Mouse (Mus musculus) spleen, adult 18-20 months (tissue): ENCODE measurements around the gene Rnf41.

Experiments
- DNase-seq, 2 experiments: peaks; one replicate each; pipeline ENCODE4 v3.0.0; 2022; ENCODE audit warnings: mixed read lengths in 2 of 2

Gene Rnf41

DNA sequence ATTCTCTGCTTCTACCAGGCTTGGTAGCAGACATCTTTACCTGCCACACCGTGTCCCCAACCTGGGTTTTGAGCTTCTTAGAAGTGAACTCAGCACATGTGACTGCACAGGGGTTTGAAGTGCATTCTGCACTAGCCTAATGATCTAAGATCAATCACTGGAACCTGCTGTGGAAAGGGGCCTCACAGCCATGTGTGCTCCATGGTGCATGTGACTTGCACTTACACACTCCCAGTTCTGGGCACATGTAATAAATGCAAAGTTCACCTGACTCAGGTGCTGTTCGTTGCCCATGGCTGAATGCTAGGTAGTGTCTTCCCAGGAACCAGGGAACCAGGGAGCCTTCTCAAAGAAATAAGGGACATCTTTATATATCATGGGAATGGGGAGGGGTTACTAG lies 22.0 kb downstream of the Rnf41 start:
- DNase-seq = no peak

DNA sequence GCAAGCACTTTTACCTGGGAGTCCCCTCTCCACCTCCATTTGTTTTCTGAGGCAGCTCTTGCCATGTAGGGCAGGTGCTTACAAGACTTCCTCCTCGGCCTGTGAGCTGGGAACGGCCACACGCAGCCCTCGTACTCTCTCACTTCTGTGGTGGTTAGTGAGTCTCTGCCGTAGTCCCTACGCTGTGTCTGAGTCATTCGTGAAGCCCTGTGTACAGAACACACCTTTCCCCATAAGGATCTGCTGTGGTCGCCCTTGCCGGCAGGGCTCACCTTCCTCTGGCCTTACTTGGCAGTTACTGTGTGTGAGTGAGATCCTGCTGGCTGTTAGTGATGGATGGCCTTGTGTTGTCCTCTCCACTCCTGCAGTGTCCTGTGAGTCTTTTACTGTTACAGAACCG lies 23.2 kb downstream of the Rnf41 start:
- peak; percentile 45 to 50 for DNase-seq

DNA sequence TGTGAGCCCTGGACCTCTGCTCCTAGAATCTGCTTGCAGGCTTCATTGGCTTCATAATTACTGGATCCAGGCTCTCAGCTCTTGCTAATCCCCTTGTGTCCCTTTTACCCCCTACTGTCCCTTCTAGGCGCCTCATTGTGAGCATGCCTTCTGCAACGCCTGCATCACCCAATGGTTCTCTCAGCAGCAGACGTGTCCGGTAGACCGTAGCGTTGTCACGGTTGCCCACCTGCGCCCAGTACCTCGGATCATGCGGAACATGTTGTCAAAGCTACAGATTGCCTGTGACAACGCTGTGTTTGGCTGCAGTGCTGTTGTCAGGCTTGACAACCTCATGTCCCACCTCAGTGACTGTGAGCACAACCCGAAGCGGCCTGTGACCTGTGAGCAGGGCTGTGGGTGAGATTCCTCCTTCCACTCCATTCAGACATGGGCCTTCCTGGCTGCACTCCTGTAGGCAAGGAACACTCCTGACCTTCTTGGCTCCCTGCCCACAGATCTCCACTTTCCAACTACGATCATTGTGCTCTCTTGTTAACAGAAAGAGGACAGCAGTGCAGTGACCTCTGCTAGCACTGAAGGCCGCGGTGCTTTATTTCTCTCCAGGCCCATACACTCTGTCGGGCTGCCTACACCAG lies 23.8 kb downstream of the Rnf41 start:
- peak; percentile 39 to 49 for DNase-seq

DNA sequence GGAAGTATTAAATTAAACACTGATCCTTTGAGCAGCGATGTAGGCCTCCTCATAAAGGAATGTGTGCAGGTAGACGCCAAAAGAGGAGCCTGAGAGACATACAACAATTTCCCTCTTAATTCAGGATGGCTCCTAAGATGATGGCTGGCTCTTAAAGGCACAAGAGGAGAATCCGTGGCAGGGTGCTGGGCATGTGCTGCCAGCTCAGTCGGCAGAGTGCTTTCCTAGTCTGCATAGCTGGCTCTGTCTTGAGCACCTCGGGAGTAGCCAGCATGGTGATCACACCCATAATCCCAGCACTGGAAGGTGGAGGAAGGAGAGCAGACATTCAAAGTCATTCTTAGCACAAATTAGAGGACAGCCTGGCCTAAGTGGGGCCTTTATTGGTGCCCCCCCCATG lies 24.4 kb downstream of the Rnf41 start:
- DNase-seq = no peak

DNA sequence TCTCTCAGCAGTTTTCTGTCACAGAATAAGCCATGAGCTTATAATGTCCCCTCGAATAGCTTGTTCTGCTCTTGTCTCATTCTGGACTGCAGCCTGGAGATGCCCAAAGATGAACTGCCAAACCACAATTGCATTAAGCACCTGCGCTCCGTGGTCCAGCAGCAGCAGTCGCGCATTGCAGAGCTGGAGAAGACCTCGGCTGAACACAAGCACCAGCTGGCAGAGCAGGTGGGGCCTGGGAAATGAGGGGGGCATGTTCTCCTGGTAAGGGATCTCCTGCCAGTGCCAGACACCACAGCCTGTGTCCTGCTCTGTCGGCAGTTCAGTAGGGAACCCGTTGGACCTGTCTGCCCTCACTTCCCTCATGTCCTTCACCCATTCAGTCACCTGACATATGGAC lies 24.9 kb downstream of the Rnf41 start:
- no peak for DNase-seq

DNA sequence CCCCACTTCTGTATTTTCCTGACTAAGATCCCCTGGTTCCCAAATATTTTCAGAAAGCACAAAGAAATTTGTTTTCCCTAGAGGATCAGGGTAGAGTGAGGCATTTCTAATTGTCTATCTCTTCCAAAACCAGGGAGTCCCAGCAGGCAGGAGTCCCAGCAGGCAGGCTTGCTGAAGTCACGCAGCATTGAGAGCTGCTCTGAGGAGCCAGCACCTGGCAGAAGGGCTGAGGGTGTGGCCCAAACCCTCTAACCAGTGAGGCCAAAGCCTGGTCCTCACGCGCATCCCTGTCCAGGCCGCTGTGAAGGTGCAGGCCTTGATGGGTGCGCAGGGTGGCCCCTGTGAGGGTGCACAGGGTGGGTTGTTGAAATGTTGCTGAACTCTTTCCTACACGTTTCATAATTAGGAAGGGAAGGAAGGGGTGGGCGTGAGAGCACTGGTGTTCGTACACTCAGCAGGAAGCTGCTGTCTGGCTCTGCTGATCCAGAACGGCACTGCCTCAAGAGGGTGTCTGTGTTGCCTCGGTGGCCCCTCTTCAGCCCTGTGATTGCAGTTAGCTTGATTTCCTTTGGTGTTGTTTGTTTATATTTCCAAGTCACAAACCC lies 27.3 kb downstream of the Rnf41 start:
- DNase-seq = peak; percentile 61 to 70

DNA sequence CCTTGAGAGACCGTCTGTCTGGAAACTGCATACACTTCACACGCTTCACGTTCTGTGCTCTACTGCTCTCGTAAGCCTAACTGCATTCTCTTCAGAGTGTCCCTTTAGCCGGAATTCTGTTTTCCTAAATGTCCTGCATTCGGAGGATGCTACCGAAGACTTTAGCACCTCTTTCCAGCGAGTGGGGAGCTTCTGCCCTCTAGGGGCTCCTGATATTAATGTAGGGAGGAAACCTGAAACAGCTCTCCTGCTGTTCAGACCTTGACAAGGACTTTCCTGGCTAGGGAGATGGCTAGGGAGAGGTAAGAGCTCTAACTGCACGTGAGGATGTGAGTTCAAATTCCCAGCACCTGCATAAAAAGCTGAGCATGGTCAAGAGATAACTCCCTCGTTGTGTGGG lies 28.9 kb downstream of the Rnf41 start:
- no peak for DNase-seq

DNA sequence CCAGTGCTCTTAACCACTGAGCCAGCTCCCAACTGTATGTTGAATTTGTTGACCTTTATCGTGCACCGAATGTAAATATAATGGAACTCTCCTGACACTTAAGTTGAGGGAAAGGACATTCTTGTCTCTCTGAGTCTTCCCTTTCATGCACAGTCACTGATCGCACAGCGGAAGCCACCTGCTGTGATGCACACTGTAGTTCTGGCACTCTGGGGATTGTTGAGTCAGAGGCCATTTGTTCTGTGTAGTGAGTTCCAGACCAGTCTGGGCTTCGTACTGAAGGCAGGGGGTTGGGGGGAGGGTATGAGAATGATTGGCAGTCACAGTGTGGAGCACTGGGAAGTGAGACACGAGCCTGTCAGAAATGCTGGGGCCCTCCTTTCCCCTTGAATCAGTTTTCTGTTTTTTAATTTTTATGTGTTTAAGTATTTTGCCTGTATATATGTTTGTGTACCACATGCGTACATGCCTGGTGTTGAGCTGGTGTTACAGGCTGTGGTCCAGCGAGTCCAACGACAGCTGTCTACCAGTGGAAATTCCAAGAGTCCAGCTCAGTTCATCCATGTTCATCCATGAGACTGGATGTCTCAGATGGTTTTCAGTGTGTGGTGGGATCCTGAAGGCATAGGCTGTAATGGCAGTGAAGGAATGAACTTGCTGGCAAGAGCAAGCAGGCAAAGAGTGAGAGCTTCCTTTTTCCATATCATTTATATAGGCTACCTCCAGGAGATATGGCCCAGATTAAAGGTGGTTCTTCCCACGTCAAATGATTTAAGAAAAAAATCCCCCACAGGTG lies 30.1 kb downstream of the Rnf41 start:
- no peak for DNase-seq

DNA sequence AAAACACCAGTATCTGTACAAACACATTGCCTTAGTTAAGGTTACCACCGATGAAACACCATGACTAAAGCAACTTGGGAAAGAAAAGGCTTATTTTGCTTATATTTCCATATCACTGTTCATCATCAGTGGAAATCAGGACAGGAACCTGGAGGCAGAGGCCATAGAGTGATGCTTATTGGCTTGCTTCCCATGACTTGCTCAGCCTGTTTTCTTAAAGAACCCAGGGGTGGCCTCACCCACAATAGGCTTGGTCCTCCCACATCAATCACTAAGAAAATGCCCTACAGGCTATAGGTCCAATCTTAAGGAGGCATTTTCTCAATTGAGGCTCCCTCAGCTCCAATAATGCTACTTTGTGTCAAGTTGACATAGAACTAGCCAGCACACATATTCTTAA lies 31.3 kb downstream of the Rnf41 start:
- no peak for DNase-seq

DNA sequence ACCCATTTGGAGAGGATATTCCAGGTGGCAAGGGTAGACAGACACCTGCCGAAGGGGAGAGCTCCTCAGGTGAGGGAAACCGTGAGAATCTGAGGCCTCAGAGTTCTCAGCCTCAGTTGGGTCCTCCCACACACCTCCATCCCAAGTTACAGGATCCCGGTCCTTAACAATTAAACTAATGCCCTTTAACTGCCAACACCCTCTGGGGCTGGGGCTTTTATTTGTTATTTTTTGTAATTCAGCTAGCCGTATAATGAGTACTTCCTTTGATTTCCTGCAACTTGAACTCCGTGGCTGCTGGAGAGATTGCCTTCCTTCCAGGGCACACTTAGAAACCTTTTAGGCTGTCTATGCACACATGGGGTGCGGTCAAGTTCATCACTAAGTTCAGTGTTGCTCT lies 32.9 kb downstream of the Rnf41 start:
- no peak for DNase-seq

DNA sequence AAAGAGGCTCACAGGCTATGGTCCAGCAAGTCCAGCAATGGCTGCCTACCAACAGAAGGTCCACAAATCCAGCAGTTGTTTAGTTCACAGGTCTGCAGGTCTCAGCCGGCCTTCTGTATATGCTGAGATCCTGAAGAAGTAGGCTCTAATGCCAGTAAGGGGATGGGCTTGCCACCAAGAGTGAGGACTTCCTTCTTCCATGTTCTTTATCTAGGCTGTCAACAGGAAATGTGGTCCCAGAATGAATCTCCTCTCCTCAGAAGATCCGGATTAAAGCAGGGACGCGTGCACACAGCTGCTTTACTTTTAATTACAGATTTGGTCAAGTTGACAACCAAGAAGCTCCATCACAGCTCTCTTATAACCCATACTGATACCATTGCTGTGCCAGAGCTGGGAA lies 34.0 kb downstream of the Rnf41 start:
- no peak for DNase-seq

DNA sequence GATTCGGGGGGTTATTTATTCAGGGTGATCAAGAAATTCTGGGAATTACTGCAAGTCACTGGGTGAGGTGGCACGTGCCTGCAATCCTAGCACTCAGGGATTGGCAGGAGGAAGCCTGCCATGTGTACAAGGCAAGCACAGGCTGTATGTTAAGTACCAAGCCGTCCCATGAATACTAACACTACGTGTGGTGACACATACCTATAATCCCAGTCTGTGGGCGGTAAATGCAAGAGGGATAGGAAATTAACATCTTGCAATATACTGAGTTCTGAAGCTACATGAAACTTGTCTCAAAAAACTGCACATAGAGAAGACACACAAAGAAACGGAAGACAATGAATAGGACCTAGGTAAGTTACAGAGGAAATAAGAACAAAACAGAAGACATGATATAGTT lies 39.6 kb downstream of the Rnf41 start:
- no peak for DNase-seq

DNA sequence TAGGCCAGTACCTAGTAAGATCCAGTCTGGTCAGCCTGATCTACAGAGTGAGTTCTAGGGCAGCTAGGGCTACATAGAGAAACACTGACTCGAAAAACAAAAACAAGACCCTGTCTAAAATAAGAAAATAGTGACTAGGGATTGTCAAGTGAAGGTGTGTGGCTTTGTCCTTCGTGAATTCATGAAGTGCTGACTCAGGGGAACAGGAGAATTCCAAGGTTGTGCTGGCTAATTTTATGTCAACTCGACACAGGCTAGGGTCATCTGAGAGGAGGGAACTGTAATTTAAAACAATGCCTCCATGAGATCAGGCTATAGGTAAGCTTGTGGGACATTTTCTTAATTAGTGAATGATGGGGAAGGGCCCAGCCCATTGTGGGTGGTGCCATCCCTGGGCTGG lies 43.0 kb downstream of the Rnf41 start:
- DNase-seq = no peak

DNA sequence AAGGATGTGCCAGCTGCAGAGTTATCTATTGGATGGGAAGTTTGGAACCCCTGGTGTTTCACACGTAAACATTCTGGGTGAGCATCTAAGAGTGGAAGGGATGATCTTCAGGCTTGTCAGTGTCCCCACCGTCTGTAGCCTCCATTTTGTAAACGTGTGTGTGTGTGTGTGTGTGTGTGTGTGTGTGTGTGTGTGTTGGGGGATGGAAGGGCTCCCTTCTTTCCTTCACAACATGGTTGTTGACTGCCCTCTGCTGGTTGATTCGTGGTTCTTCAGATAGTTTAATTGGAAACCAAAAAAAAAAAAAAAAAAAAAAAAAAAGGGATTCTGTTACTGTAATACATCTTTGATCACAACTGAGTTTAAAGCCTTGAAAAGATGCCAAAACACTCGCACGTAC lies 43.8 kb downstream of the Rnf41 start:
- peak in 1 of 2 experiments; percentile 59 for DNase-seq

DNA sequence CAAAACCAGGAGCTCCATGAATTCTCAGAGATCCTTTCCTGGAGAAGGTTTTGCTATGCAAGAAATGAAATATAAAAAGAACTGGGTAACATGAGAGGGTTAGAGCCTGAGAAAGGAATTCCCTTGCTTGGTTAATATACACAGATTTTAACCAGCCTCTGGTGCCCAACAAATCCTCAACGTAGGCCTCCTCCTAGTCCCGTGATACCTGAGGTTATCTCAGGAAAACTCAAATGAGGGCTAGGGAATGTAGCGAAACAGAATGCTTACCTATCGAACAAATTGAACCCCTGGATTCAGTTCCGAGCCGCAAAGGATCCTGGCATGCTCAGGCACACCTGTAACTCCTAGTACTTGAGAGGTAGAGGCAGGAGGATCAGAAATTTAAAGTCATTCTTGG lies 46.2 kb downstream of the Rnf41 start:
- no peak for DNase-seq

DNA sequence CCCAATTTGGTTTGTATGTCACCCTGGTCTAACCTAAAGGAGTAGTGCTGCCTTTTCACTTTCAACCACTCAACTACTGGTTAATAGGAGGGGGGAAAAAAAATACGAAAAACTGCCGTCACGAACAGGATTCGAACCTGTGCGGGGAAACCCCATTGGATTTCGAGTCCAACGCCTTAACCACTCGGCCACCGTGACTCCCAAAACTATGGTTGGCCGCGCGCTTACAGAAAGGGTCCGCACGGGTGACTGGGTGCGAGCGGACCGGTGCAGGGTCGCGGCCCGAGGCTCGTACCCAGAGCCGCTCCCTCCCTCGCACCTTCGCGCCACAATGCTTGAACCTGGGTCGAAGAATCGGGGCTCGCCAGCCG lies 46.9 kb downstream of the Rnf41 start:
- peak; percentile 61 to 75 for DNase-seq

DNA sequence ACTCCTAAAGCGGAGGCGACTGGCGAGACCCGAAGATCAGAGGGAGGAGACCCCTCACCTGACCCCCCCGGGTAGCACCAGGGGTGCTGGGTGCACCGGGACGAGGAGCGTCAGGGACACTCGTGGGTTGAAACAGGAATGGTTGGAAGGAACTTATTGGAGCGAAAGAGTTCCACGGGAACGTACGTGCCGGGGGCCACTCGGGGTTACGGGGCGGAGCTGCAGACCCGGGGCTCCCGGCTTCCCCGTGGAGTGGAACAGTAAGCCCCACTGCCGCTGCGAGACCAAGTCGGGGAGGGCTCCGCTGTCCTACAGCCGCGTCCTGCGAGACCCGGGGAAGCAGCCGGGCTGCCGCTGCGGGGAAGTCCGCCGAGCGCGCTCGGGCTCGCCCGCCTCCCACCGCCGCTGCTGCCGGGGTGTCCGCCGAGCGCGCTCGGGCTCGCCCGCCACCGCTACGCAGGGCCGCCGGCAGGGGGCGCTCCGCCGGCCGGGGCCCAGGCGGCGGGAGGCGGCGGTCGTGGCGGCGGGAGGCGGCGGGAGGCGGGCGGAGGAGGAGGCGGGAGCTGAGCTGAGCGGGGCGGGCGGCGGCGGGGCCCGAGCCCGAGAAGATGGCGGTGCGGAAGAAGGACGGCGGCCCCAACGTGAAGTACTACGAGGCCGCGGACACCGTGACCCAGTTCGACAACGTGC lies 47.4 kb downstream of the Rnf41 start, which contains the start of gene Smarcc2:
Gene Smarcc2, plus strand, starts transcription at position 530 of the 690 bp plus-strand sequence.
- DNase-seq = peak; percentile 79 to 83

DNA sequence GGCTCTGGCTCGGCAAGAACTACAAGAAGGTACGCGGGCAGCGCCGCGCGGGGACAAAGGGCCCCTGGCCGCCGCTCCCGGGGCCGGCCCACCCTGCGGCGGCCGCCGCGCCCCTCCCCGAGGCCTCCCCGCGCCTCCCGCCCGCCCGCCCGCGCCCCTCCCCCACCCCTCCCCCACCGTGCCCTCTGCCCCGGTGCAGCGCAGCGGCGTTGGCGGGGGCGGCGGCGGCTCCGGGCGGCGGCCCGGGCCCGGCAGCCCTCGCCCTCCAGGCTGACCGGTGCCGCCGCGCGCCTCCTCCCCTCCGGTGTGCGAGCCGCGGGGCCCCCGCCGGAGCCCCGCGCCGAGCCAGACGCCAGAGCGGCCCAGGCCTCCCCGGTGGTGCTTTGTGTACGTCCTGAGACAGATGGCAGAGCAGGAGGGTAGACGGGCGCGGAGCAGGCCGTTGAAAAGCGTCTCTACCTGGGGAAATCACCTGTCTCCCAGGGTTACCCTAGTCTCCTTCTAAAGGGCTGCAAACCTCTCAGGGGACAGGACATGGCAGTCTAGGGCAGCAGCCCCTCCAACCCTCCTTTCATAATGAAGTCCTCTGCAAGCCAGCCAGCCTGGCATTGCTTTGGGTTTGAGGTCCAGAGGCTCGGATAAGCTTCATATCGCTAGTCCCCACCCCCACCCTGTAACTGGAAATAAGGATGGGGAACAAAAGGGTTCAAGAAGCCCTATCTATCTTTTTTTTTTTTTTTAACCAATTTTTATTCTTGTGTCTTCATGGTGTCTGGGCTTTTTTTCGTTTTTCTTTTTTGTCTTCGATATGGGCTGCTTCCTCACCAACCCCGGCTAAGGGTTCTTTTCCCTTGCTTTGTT lies 48.2 kb downstream of the Rnf41 start:
- DNase-seq = peak; percentile 32 to 48

DNA sequence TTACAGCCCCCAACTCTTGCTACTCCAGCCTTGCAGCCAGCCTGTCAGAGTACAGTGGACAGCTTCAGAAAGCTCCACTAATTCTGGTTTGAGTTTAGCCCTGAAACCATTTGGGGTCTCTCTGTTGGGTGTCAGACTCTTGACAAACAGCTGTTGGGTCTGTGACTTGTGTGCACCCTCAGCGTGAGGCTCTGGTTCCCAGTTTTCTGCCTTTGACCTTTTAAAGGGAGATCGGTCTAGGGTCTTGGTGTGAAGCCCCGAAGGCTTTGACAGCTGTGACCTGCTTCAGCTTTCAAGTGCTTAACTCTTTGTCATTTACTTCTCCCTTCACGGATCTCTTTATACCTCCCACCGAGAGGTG lies 48.8 kb downstream of the Rnf41 start:
- DNase-seq = no peak

DNA sequence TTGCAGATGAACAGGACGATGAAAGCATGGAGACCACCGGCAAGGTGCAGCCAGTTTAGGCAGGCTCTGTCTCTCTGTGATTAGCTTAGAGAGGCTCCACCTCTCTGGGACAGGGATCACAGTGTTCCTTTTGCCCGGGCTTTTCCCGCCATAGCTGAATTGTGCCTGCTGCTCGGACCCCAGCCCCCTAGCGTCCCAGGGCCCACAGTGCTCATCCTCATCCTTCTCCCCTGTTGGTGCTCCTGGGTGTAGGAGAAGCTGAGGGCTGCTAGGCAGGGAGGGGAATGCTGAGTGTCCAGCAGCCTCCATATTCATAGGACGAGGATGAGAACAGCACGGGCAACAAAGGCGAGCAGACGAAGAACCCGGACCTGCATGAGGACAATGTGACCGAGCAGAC lies 62.9 kb downstream of the Rnf41 start:
- DNase-seq = no peak

DNA sequence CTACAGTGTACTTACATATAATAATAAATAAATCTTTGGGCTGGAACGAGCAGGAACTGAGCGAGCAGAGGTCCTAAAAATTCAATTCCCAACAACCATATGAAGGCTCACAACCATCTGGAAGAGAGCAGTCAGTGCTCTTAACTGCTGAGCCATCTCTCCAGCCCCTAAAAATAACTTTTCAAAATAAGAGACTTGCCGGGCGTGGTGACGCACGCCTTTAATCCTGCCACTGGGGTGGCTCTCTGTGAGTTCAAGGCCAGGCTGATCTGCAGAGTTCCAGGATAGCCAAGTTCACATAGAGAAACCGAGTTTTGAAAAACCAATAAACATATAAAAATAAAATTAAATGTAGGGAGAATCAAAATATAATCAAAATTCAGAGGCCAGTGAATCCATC lies 74.9 kb downstream of the Rnf41 start:
- no peak for DNase-seq

DNA sequence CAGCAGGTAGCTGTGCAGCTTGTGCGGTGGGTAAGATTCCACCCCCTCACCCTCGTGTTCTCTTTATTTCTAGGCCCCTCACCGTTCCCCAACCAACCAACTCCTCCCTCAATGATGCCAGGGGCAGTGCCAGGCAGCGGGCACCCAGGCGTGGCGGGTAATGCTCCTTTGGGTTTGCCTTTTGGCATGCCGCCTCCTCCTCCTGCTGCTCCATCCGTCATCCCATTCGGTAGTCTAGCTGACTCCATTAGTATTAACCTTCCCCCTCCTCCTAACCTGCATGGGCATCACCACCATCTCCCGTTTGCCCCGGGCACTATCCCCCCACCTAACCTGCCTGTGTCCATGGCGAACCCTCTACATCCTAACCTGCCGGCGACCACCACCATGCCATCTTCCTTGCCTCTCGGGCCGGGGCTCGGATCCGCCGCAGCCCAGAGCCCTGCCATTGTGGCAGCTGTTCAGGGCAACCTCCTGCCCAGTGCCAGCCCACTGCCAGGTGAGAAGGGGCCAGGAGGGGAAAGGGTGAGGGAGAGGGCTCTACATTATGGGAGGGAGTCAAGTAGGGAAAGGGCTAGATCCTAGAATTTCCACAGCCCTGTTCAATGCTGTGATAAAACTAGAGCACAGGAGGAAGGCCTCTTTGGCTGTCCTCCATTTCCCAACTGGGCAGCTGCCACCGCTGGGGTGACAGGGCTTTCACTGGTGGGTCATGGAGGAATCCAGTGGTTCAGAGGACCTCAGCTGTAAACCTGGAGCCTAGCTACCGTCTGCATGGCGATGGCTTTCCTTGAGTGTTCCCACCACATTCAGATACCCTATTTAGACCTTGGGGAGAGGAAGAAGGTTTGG lies 76.6 kb downstream of the Rnf41 start:
- DNase-seq = no peak
